Mouse (Mus musculus): ENCODE results near the gene Rab12. TPM values are rescaled to one million over a fixed set of nuclear protein-coding genes. Genes with fewer than 3 reads are reported as not detected.

Gene Rab12
- total RNA-seq, 1 experiment = 20.1 TPM

DNA sequence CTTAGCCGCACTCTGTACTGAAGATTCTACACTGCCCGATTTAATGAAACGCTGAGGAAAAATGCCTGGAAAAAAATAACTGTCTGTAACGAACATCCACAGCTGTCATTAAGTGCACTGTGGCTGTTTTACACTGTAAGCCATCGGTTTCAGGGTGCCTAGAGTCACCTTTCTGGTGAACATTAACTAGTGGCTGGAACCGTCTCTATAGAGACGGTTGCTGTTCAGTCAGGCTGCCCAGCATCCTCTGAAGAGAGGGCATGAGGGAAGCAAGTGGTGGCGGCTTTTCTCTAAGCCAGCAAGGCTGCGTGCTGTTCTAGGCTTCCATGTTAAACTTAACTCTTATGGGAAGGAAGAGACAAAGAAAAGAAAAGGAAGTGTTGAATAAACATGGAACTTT, 22.9 kb downstream of the Rab12 start:
- Histone ChIP-seq H3K9ac (ENCODE audit: insufficient read depth, low read depth, low read length, poor library complexity, severe bottlenecking) (no peak overlapping the region), H3K4me3 (ENCODE audit: insufficient read depth in 1 of 2, low read depth in 1 of 2, low read length in 2 of 2, poor library complexity in 1 of 2, severe bottlenecking in 1 of 2) (no peak overlapping the region), H3K9me3 (ENCODE audit: control insufficient read depth, insufficient read depth, low read depth, low read length) (no peaks in the 10 kb centered on the region), H3K36me3 (ENCODE audit: control insufficient read depth, insufficient read depth, low read length, poor library complexity, severe bottlenecking) (peaks cover 26% of the 10 kb centered on the region), H3K4me1 (ENCODE audit: control insufficient read depth in 2 of 2, insufficient read depth in 2 of 2, low read length in 2 of 2, poor library complexity in 1 of 2) (peaks cover 0 to 2% of the 10 kb centered on the region in 2 experiments; a peak in 1 of 4 replicates), H3K27ac (ENCODE audit: insufficient read depth, low read depth, low read length, poor library complexity, severe bottlenecking) (no peak overlapping the region)
- TF ChIP-seq HCFC1 (IDR thresholded peaks at IDR 0.05; ENCODE audit: borderline replicate concordance, insufficient read depth, low read length) (no peak), CHD2 (IDR thresholded peaks at IDR 0.05; ENCODE audit: low read depth, low read length) (no peak), MAFK (IDR thresholded peaks at IDR 0.05; ENCODE audit: insufficient read depth, low read depth, low read length) (no peak), ZC3H11A (IDR thresholded peaks at IDR 0.05; ENCODE audit: borderline replicate concordance, low read depth, low read length) (no peak), ZNF384 (IDR thresholded peaks at IDR 0.05; ENCODE audit: low read depth, low read length) (no peak)
- in situ Hi-C loops (cut with MboI; ENCODE audit: low sequenced_read_pairs in 2 of 2, unreplicated experiment in 2 of 2) = loop anchor here in 1 of 2 experiments (10.0 kb wide), 1 partner anchor 342 kb away; no protein-coding TSS in a partner anchor
- DNase-seq (ENCODE audit: low read depth, low spot score) = no peak

DNA sequence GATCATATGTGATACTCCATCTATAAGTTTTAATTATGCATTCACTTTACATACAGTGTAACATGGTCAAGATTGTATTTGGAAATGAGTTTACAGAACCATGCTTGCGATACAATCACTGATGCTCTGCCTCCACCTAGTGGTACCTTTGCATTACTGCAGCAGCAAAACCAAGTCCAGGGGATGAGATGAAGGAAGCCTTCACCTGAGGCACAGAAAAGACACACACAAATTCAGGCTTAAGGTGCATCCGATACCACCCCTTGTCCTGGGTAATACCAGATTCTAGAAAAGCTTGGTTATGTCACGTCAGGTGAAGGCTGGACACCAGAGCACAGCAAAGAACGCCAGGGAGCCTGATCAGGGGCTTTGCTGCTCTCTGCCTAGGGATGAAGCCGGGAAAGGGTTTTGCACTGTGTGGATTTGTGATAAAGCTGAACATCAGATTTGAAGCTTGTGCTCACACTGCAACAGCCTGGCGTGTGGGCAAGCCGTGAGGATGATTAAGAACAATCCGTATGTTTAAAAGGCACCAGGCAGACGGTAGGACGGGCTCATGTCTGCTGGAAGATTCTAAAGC, 29.4 kb downstream of the Rab12 start:
- no peak for DNase-seq (ENCODE audit: low read depth, low spot score)
- no peak overlapping the region for H3K27ac ChIP-seq (ENCODE audit: insufficient read depth, low read depth, low read length, poor library complexity, severe bottlenecking)
- H3K9me3 ChIP-seq (ENCODE audit: control insufficient read depth, insufficient read depth, low read depth, low read length) = no peaks in the 10 kb centered on the region
- TF ChIP-seq MAFK (IDR thresholded peaks at IDR 0.05; ENCODE audit: insufficient read depth, low read depth, low read length) (no peak), ZNF384 (IDR thresholded peaks at IDR 0.05; ENCODE audit: low read depth, low read length) (no peak), CHD2 (IDR thresholded peaks at IDR 0.05; ENCODE audit: low read depth, low read length) (no peak), HCFC1 (IDR thresholded peaks at IDR 0.05; ENCODE audit: borderline replicate concordance, insufficient read depth, low read length) (no peak), ZC3H11A (IDR thresholded peaks at IDR 0.05; ENCODE audit: borderline replicate concordance, low read depth, low read length) (peak; percentile 100)
- in situ Hi-C loops (cut with MboI; ENCODE audit: low sequenced_read_pairs in 2 of 2, unreplicated experiment in 2 of 2) = loop anchor here in 1 of 2 experiments (10.0 kb wide), 1 partner anchor 335 kb away; no protein-coding TSS in a partner anchor
- no peak overlapping the region for H3K4me3 ChIP-seq (ENCODE audit: insufficient read depth in 1 of 2, low read depth in 1 of 2, low read length in 2 of 2, poor library complexity in 1 of 2, severe bottlenecking in 1 of 2)
- peaks cover 1 to 5% of the 10 kb centered on the region in 2 experiments; a peak in 3 of 4 replicates for H3K4me1 ChIP-seq (ENCODE audit: control insufficient read depth in 2 of 2, insufficient read depth in 2 of 2, low read length in 2 of 2, poor library complexity in 1 of 2)
- H3K9ac ChIP-seq (ENCODE audit: insufficient read depth, low read depth, low read length, poor library complexity, severe bottlenecking) = no peak overlapping the region
- H3K36me3 ChIP-seq (ENCODE audit: control insufficient read depth, insufficient read depth, low read length, poor library complexity, severe bottlenecking) = 0 out of 2 replicates have a peak, but pooled peaks cover 3% of the 10 kb centered on the region

DNA sequence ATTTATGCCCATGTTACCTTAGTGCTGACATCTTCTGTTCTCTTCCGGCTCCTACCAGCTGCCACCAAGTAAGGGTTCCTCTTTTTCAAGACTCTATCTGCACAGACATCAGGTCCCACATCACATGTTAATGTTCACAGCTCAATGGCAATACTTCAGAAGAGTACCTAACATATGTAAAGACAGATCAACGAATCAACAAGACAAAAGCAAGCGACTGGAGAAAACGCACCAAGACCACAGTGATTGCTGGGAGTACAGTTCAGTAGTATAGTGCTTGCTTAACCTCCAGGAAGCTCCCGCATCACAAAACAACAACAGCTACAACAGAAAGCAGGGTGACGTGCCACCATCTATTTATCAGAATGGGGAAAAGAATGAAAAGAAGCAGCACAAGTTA, 33.0 kb downstream of the Rab12 start:
- Histone ChIP-seq H3K9ac (ENCODE audit: insufficient read depth, low read depth, low read length, poor library complexity, severe bottlenecking) (no peak overlapping the region), H3K4me3 (ENCODE audit: insufficient read depth in 1 of 2, low read depth in 1 of 2, low read length in 2 of 2, poor library complexity in 1 of 2, severe bottlenecking in 1 of 2) (no peak overlapping the region), H3K36me3 (ENCODE audit: control insufficient read depth, insufficient read depth, low read length, poor library complexity, severe bottlenecking) (no peaks in the 10 kb centered on the region), H3K9me3 (ENCODE audit: control insufficient read depth, insufficient read depth, low read depth, low read length) (no peaks in the 10 kb centered on the region), H3K27ac (ENCODE audit: insufficient read depth, low read depth, low read length, poor library complexity, severe bottlenecking) (peak overlapping the region; percentile 79; the same call in 1 of the 2 replicates), H3K4me1 (ENCODE audit: control insufficient read depth in 2 of 2, insufficient read depth in 2 of 2, low read length in 2 of 2, poor library complexity in 1 of 2) (peaks cover 5% of the 10 kb centered on the region in 2 experiments; a peak in 3 of 4 replicates)
- DNase-seq (ENCODE audit: low read depth, low spot score) = no peak
- no peak for TF ChIP-seq HCFC1 (IDR thresholded peaks at IDR 0.05; ENCODE audit: borderline replicate concordance, insufficient read depth, low read length)
- TF ChIP-seq ZC3H11A (IDR thresholded peaks at IDR 0.05; ENCODE audit: borderline replicate concordance, low read depth, low read length) = no peak
- no peak for TF ChIP-seq CHD2 (IDR thresholded peaks at IDR 0.05; ENCODE audit: low read depth, low read length)
- TF ChIP-seq MAFK (IDR thresholded peaks at IDR 0.05; ENCODE audit: insufficient read depth, low read depth, low read length) = no peak
- TF ChIP-seq ZNF384 (IDR thresholded peaks at IDR 0.05; ENCODE audit: low read depth, low read length) = no peak
- in situ Hi-C loops (cut with MboI; ENCODE audit: low sequenced_read_pairs in 2 of 2, unreplicated experiment in 2 of 2) = loop anchor here (5.0 to 10.0 kb wide), 3 partner anchors 34 to 252 kb away; no protein-coding TSS in a partner anchor

DNA sequence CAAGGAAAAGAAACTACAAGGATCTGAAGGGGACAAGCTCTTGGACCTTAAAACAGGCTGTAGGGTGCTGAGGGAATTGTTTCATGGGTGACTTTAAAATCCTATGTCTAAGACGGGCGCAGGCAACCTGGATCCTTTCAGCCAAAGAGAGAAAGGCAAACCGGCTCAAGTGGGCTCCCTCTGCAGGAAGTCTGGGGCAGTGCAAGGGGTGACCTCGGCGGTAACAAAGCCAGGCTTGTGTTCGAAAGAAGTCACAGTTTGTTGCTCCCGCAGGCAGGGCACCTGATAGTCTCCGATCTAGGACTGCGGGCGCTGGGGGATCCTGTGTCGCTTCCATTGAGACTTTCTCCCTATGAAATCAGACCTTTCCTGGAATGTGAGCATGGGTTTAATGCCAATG, 33.8 kb downstream of the Rab12 start:
- peak; percentile 90 for DNase-seq (ENCODE audit: low read depth, low spot score)
- H3K4me3 ChIP-seq (ENCODE audit: insufficient read depth in 1 of 2, low read depth in 1 of 2, low read length in 2 of 2, poor library complexity in 1 of 2, severe bottlenecking in 1 of 2) = peak overlapping the region; percentile 21 to 30; a peak in 3 of 4 replicates
- peak overlapping the region; percentile 38; the same call in 1 of the 2 replicates for H3K9ac ChIP-seq (ENCODE audit: insufficient read depth, low read depth, low read length, poor library complexity, severe bottlenecking)
- H3K27ac ChIP-seq (ENCODE audit: insufficient read depth, low read depth, low read length, poor library complexity, severe bottlenecking) = peak overlapping the region; percentile 100
- peaks cover 5% of the 10 kb centered on the region in 2 experiments; a peak in 3 of 4 replicates for H3K4me1 ChIP-seq (ENCODE audit: control insufficient read depth in 2 of 2, insufficient read depth in 2 of 2, low read length in 2 of 2, poor library complexity in 1 of 2)
- H3K9me3 ChIP-seq (ENCODE audit: control insufficient read depth, insufficient read depth, low read depth, low read length) = no peaks in the 10 kb centered on the region
- H3K36me3 ChIP-seq (ENCODE audit: control insufficient read depth, insufficient read depth, low read length, poor library complexity, severe bottlenecking) = no peaks in the 10 kb centered on the region
- in situ Hi-C loops (cut with MboI; ENCODE audit: low sequenced_read_pairs in 2 of 2, unreplicated experiment in 2 of 2) = loop anchor here (5.0 to 10.0 kb wide), 3 partner anchors 33 to 251 kb away; no protein-coding TSS in a partner anchor
- TF ChIP-seq ZC3H11A (IDR thresholded peaks at IDR 0.05; ENCODE audit: borderline replicate concordance, low read depth, low read length) (peak; percentile 62; the same call in 1 of the 2 replicates), CHD2 (IDR thresholded peaks at IDR 0.05; ENCODE audit: low read depth, low read length) (no peak)
